Mouse (Mus musculus) bone marrow macrophage, adult 2 months (primary cell): ENCODE measurements around the gene 1700022I11Rik.

Experiments used
- CTCF ChIP-seq: IDR thresholded peaks from 2 replicates; pipeline ENCODE4 v1.5.1; 2012; ENCODE audit warnings: low read depth, mild to moderate bottlenecking, low read length, moderate library complexity
- POLR2A ChIP-seq: IDR thresholded peaks from 2 replicates; pipeline ENCODE4 v1.6.1; 2012; ENCODE audit warnings: mild to moderate bottlenecking, low read depth, low read length, borderline replicate concordance

GRCm38 (mm10) chr4:42957979-42958378 lies 11.4 kb upstream of the 1700022I11Rik start:
- TF ChIP-seq CTCF (no peak), POLR2A (no peak)
